Comparison of ENCODE assay signal across 13 mouse cellular contexts in the genomic region with DNA sequence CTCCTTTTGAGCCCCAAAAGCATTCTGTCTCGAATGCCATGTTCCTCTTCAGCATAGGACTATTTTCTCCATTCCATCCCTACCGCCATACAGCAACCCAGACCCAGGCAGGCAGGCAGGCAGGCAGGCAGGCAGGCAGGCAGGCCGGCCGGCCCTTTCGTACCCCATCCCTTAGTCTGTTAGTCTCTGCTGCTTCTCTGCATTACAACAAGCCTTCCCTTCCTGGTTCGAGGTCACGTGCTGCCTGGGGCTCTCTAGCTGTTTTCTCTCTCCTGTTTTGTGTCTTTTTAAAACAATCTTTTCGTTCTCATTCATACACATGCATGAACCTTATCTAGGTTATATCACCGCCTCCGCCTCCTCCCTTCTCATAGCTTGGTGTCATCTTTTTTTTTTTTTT.
"Had no signal": no experiment of that assay in that cellular context is flagged by ENCODE, and none has a peak within 500 bp of the region (broad histone marks: within the 10 kb centered on the region; RNA-seq: fewer than 3 reads in every experiment).

No protein-coding gene starts in this region.

- H3K27me3 ChIP-seq: limb, embryonic 15.5 days; liver, embryonic 12.5 days; lung, embryonic 15.5 days; megakaryocyte, embryonic 14.5 days had no signal

- H3K9me3 ChIP-seq: limb, embryonic 15.5 days; liver, embryonic 12.5 days; lung, embryonic 15.5 days; megakaryocyte, embryonic 14.5 days had no signal

- H3K4me2 ChIP-seq: limb, embryonic 15.5 days; liver, embryonic 12.5 days; lung, embryonic 15.5 days had no signal

- ATAC-seq: liver, embryonic 12.5 days had no signal

- DNase-seq: kidney, adult 9 months; kidney, postnatal 36 days; layer of hippocampus, adult 9-11 months; lung, postnatal 14 days; right cerebral cortex, adult 18-20 months; right cerebral cortex, postnatal 25 days; thymus, postnatal 36 days had no signal

- H3K4me3 ChIP-seq: limb, embryonic 15.5 days; liver, embryonic 12.5 days; lung, embryonic 15.5 days; megakaryocyte, embryonic 14.5 days had no signal

- H3K27ac ChIP-seq: kidney, postnatal 0 days; limb, embryonic 15.5 days; liver, embryonic 12.5 days; lung, embryonic 15.5 days; macrophage had no signal

- H3K9ac ChIP-seq: limb, embryonic 15.5 days; liver, embryonic 12.5 days; lung, embryonic 15.5 days had no signal

- H3K36me3 ChIP-seq: lung, embryonic 15.5 days had no signal
